Mouse (Mus musculus): ENCODE measurements around the gene Mipep. TPM values are rescaled to one million over a fixed set of nuclear protein-coding genes. Genes with fewer than 3 reads are reported as not detected.

Mipep gene
- total RNA-seq, 2 experiments from 2014 or later: 30.4 to 31.2 TPM

DNA sequence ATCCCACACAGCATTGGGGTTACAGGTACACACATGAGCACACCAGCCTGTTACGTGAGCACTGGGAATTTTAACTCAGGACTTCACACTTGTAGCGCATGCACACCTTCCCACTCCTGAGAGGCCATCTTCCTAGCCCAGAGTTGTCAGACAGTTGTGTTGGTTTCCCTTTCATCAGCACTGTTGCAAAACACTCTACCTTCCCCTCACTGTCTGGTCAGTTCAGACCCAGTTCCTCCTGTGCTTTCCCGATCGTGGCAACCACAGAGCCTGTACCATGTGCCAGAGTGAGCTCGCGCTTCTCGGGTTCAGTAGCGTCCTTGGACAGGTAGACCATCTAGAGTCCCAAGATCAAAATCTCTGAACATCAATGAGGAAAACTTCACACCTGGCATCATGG lies 27.1 kb upstream of the Mipep start:
- no peak for DNase-seq

DNA sequence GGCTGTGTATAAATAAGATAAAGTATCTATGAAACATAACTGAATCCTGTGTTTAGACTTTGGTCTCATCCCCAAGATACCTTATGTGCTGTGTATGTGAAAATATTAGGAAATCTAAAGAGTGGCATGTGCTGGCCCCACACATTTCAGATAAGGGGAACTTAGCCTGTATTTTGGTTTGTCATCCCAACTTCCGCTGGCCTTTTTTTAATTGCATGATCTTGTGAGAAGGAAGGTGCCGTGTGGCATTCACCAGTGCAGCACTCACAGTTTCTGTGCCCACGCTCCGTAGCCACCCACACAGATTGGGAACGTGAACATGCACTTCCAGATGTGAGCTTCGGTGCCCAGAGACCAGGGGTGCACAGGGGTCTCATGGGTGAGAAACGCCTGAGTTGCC lies 26.7 kb upstream of the Mipep start:
- no peak for DNase-seq

DNA sequence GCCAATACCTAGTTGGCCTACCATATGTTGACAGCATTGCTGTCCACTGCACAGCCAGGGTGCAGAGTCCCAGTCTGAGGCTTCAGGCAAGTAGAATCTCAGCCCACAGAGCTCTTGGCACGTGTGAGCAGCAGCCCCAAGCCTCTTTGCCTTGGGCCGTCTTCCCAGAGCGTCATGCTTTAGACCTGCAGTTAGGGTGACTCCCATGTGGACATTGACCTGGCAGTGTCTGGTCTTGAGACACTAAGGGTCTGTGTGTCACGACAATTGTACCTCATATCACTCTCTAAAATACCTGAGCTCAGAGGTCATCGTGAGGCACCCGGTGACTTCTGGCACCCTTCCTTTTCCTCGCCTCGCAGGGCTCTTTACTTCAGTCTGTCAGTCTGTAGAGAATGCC lies 25.3 kb upstream of the Mipep start:
- DNase-seq: no peak

DNA sequence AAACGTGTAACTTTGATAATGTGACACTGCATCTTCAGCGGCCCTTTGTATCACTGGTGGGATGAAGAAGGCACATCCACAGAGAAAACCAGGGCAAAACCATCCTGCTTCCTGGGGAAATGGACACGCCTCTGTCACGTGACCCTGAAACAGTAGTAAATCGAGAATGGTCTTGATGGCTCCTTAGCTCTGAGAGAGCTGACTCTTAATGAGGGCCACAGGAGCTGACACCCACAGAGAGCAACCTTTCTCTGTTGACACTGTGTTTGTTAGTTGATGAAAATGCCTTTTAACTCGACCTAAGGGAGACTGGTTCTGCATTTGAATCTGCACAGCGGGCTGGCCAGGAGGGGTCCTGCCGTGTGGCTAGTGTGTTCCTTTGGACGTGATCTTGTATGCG lies 22.6 kb upstream of the Mipep start:
- no peak for DNase-seq

DNA sequence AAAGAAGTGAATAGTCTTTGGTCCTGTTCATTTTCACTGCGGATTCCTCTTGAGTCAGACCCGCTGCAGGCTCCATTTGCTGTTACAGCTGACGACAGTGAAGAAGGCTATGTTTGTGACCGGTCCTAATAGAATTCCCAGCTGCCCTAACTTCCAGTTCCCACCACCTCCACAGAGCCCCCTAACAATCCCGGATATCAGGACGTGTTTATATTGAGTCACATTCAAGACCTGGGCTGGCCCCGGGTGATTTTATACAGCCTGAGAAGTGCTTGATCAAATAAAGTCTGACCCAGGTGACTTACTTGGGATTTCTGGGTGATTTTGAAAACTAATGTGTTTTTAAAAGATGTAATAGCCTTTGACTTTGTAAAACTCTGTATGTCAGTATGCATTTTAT lies 21.6 kb upstream of the Mipep start:
- no peak for DNase-seq

DNA sequence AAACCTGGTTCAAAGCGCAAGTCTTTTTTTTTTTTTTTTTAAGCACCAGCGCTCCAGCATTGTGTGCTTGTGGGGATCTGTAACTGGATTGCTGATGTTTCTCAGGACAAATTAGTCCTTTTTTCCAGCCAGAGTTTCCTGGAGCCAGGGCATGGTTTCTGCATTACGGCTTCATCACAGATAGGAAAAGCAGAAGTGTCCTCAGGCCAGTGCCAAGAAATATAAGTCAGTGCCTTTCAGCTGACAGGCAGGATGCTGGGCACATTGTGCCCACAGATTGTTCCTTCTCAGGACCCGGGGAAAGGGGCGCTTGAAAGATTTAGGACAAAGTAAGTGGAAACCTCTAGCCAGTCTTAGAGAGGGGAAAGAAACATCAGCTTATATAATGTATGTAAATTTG lies 20.6 kb upstream of the Mipep start:
- peak; percentile 52 for DNase-seq

DNA sequence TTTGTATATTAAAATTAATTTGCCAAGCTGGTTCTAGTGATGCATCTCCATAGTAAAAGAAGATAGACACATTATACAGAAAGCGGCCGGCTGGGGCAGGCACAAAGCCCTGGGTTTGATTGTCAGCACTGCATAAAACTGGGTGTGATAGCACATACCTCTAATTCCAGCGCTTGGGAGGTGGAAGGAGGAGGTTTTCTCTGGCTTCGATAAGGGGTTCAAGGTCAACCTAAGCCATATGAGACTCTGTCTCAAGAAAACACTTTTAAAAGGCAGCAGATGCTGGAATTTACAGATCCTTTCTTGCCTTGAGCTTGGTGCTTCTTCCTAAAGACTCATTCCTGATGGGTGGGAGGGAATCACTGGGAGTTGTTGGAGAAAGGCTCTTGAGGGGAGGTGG lies 19.8 kb upstream of the Mipep start:
- DNase-seq: no peak

DNA sequence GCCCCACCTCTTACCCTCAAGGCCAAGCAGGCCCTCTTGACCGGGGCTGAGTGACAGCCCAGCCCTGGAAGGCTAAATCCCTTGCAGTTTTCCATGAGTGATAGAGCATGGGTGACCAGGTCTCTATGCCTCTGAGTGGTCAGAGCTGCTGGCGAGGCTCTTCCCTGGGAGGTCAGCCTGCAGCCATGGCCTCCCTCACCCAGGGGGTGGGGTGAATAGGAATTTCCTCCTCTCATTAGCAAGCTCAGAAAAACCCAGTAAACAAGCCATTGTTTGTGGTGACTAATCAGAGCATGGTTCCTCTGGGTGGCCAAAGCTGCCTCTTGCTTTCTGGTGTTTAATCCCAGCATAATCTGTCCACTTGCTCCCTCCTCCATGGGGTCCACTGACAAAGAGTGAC lies 19.3 kb upstream of the Mipep start:
- DNase-seq: peak; percentile 53

DNA sequence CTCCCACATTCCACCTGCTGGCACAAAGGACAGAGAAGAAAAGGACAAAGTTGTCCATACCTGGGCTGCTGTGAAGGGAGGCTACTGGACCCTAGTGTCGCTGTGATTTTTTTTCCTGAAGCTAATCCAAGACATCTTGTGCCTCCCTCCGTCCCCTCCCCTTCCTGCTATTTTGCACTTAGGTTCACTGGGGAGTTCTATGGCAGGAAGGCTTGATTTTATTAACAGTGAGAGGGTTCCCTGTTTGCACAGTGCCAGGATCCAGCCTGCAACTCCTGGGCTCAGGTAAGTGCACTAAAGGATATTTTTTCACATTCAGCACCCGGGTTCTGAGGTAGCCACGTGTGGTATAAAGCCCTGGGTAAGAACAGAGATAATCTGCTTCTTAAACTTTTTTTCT lies 16.5 kb upstream of the Mipep start, which contains the start of gene C1qtnf9:
C1qtnf9 (plus strand) TSS at position 251 of the 400 bp plus-strand sequence.
- DNase-seq: no peak

DNA sequence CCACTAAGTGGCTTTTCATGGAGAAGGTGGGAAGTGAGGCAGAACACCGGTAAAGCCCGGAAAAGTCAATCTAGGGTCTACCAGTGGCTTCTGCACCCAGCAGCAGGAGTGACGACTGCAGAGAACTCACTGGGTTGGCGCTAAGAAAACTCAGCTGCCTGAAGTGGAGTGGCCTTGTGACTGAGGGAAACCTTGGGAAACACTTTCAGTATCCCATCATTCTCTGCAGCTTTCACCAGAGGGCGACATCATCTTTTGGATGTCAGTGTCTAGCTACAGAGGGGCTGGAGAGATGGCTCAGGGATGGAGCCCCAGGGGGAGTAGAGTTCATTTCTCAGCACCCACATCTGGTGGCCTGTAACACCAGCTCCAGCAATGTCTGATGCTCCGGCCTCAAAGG lies 15.0 kb upstream of the Mipep start:
- no peak for DNase-seq

DNA sequence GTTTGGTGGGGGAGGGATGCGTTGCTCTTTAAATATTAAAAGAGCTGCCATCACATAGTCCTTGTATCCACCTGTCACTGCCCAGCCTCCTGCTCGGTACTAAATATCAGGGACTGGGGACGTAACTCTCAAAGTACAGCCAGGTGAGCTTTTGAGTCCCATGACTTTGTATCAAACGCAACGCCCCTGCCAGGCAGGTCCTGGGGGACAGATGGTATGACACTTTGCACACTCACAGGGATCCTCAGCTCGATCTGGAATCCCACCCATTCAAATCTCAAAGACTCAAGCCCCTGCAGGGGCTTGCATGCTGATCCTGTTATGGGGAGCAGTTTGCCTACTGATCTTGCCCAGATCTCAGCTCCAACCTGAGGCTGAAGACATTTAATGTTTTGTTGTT lies 13.8 kb upstream of the Mipep start:
- DNase-seq: no peak

DNA sequence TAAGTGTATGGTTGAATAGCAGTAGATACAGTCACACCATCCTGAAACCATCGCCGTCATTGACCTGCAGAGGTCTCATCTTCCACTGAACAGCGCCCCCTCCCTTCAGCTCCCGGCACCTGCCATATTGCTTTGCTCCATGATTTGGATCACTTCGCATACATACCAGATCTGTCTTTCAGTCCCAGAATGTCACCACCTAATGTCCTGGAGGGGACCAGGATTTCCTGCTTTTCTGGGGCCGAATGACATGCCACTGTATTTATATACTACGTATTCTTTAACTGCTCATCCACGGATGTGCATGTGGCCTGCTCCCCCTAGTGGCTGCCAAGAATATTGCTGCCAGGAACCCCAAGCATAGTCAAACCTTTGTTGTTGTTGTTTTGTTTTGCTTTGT lies 13.3 kb upstream of the Mipep start:
- DNase-seq: peak; percentile 41

DNA sequence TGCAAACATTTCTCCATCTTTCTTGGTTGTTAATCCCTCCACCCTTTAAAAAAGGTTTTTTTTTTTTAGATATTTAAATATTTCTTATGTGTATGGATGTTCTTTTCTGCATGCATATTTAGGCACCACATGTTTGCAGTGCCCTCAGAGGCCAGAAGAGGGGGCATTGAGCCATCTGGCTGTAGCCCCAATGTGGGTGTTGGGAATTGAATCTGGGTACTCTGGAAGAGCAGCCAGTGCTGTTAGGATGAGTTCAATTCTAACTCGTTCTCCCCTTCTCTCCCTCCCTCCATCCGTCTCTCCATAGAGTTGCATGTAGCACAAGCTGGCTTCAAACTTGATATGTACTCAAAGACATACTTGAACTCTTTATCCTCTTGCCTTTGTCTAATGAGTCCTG lies 10.9 kb upstream of the Mipep start:
- no peak for DNase-seq

DNA sequence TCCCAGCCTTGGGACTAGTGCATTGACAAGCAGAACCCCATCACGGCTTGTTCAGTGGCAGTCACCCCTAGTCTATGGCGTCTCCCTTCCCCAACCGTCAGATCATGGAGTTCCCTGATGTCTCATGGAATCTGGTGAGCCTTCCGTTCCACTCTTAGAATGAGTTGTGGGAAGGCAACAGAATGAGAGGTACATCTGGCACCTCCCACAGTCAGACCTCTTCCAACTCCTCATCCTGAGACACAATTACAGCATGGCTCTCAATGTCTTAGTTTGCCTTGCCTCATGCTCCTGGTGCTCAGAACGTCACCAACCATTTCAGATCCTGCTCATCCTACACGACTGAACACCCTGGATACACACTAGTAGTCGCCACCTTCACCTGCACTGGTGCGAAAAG lies 7.9 kb upstream of the Mipep start:
- no peak for DNase-seq

DNA sequence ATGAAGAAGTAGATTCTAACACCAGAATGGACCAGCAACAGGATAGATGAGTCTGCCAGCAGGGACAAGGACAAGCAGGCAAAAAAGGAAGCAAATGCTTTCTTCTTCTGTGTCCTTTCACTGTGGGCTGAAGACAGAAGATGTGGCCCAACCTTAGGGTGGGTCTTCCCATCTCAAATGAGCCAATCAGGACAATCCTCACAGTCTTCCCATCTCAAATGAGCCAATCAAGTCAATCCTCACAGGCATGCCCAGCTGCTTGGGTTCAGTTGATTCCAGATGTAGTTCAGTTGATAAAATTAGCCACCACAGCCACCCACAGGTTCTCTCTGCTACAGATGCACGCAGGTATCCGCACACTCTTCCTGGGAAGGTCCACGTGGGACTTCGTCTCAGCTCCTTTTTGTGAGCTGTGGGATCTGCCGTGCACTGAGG lies 6.9 kb upstream of the Mipep start:
- DNase-seq: no peak

DNA sequence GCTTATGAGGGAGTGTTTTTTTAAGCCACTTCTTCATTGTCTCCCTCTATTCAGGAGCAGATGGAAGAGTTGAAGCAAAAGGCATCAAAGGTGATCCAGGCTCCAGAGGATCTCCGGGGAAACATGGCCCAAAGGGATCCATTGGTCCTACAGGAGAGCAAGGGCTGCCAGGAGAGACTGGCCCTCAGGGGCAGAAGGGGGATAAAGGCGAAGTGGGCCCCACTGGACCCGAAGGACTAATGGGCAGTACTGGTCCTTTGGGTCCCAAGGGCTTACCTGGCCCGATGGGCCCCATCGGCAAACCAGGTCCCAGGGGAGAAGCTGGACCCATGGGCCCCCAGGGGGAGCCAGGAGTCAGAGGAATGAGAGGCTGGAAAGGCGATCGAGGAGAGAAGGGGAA lies 5.2 kb upstream of the Mipep start:
- DNase-seq: no peak

DNA sequence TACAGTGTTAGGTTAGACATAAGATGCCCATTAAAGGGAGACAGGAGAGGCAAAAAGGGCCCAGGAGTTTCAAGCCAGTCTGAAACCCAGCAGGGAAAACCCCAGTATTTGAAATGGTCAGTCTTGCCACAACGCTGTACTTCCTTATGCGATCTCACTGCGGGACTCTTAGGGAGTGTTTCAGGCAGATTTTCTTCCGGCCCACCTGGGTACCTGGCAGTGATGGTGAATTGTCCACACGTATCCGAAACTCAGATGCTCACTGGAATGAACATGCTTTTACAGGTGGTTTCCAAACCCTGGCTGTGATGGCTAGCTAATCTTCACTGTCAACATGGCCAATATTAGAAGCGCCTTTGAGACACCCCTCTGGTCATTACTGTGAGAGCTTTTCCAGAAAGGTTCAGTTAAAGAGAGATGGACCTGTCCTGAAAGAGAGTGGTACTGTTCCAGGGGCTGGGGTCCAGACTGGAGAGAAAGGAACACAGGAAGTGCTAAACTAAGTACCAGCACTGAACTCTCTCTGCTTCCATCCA lies 2.2 kb upstream of the Mipep start:
- no peak for DNase-seq

DNA sequence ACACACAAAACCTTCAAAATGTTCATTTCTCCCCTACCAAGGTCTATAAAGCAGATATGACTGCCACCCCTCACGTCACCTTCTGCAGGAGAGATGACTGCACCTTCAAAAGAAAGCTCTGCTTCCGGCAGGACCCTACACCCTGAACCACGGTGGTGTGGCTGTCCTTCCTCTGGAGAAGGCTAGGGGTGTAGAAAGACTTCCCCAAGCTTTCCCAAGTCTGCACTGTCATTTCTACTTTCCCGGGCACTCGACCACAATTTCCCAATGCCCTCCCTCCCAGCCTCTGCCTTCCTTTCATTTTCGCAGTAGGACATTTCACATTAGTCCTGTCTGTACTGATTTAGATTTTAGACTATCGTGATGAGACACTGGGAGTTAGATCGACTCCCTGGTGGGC lies 1.2 kb upstream of the Mipep start:
- no peak for DNase-seq

DNA sequence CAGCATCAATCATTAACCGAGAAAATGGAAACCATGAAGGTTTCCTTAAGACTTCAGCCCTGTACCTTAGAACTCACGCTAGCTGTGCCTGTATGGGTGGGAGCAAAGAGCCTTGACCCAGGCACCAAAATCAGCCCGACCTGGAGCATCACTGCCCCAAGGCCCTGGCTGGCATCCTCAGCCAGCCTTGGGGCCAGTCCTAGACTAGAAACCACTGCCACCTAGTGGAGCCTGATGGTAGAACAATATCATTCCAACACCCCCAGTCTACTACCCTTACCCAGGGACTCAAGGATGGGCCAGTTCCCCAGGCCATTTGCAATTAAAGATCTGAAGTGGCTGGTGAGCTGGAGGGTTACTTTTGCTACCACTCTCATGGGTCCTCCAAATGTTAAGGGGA lies 5.7 kb downstream of the Mipep start:
- DNase-seq: no peak

DNA sequence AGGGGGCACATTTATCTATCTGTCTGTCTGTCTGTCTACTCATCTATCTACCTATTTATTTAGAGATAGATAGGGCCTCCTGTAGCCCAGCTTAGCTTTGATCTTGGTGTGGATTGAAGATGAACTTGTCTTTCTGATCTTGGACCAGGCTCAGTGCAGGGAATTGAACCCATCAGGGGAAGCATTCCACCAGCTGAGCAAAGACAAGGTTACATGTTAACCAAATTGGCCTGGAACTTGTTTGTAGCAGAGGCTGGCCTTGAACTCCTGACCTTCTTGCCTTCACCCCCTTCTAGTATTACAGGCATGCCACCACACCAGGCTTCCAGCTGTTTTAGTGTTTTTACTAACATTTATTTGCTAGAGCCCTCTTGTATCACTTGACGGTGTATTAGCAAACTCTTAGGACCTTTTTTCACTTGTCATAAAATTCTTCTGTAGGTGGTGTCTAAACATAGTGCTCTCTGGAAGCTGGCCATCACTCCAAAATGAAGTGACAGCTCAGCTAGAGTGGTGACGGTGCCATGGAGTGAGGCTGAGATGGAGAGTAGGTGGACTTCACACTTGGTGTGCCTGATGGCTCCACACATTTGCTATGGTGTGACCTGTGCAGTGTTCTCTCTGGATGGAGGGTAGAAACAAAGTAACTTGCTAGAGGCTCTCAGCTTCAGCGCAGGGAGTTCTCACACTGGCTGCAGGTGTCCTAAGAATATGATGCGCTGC lies 12.4 kb downstream of the Mipep start:
- no peak for DNase-seq

DNA sequence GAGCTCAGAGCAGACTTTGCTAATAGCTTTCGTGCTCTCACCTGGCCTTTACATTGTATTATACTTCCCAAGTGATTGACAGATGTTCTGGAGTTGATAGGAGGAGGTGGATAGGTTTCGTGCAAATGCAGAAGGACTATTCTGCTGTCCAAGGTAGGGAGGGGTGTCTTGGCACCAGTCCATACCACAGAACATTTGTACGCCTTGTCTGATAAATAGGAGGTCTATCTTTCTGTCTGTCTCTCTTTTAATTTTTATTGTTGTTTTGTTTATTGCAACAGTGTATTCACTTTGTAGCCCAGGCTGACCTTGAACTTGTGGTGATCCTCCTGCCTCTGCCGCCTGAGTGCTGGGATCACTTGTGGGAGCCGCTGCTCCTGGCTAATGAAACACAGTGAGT lies 13.2 kb downstream of the Mipep start:
- no peak for DNase-seq

DNA sequence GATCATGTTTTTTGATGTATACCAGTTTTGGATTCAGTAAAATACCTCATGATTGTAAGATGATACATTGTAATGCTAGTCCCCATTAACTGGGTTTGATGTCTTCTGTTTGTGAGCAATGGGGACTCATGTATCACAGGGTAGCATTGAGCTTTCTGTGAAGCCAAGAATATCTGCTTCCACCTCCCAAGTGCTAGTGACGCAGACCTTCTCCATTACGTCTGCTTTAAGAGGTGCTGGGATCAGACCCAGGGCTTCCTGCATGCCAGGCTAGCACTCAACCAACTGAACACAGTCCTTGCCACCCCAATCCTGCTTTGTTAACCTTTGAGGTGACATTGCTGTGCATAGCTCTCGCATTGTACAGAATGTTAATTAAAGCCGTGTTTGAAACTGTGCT lies 14.3 kb downstream of the Mipep start:
- no peak for DNase-seq

DNA sequence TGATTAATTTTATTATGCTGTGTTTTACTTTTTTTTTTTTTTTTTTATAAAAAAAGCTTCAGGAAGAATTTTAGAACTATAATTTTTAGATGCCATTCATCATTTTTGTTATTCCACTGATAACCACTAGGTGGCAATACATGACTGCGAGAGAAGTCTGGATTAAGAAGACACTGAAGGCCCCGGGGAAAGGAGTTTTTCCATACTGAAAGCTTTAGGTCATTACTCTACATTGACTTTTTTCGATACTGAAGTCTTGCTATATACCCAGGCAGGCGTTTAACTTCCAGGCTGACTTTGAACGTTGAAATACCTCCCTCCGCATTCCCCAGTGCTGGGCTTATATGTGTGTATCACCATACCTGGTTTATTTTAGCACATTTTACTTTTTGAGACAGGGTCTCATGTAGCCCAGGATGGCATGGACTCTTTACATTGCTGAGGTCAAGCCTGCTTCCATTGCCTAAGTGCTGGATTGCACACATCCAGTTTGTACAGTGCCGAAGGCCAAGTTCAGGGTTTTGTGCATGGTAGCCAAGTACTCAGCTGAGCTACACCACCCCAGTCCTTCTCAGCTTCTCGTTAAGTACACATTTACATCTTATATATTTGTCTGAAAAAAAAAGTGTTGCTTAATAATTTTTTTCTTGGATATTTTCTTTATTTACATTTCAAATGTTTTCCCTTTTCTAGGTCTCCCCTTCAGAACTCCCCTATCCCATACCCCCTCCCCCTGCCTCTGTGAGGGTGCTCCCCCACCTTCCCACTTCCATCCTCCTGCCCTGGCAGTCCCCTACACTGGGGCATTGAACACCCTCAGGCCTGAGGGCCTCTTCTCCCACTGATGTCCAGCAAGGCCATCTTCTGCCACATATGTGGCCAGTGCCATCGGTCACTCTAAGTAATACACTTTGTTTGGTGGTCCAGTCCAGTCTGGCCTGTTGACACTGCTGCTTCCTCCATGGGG lies 15.7 kb downstream of the Mipep start:
- no peak for DNase-seq

Data from gastrocnemius, postnatal 25 days (tissue).